Mouse (Mus musculus) ovary, postnatal 10 days (tissue): ENCODE data around the gene Myo10.

Experiments
- DNase-seq: peaks from one replicate; pipeline ENCODE4 v3.0.0; 2022; ENCODE audit warnings: low spot score

Myo10 gene

DNA sequence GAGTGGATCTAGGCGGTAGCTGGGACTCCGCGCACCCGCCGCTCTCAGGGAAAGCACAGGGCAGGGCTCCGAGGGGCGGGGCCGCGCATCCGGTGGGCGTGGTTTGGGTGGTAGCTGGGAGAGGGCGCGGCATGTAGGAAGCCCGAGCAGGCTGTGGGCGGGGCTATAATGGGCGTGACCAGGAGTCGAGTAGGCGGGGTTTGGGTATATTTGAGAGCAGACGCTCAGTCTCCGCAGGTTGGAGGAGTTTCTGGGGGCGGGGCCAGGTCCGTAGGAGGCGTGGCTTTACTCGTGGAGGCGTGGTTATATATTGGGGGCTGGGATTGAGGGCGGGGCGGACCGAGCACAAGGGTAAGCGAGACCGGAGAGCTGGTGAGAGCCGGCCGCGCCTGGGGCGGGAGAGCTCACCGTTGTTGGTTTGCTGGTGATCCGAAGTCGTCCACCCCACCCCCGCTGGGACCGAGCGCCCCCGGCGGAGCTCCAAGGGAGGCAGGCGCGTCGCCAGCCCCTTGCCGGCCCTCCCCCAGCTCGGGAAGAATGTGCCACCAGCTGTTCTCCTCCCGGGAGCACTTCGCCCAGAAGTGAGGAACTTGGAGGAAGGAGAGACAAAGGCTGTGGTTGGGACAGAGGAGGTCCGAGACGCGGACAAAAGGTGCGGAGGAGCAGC lies at the start of gene Myo10:
Gene Myo10 (plus strand): TSS at position 326 of the 667 bp plus-strand sequence.
- peak; percentile 98 for DNase-seq

DNA sequence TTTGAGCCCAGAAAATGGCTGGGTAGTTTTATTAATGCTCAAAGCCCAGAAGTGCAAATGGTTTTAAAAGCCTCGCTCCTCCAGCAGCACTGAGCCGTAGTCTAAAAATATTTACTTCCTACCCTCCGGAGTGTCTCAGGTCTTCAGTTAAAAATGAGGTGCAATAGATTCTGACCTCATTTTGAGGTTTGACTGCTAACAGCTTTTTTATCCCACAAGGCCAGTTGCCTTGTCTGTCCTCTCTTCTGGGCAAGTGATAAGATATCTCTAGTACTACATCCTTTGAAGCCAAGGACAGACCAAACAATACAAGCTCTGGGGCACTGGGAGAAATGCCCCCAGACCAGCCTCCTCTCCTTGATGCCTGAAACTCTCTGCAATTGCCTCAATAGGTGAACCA lies 49.2 kb upstream of the Myo10 start:
- no peak for DNase-seq

DNA sequence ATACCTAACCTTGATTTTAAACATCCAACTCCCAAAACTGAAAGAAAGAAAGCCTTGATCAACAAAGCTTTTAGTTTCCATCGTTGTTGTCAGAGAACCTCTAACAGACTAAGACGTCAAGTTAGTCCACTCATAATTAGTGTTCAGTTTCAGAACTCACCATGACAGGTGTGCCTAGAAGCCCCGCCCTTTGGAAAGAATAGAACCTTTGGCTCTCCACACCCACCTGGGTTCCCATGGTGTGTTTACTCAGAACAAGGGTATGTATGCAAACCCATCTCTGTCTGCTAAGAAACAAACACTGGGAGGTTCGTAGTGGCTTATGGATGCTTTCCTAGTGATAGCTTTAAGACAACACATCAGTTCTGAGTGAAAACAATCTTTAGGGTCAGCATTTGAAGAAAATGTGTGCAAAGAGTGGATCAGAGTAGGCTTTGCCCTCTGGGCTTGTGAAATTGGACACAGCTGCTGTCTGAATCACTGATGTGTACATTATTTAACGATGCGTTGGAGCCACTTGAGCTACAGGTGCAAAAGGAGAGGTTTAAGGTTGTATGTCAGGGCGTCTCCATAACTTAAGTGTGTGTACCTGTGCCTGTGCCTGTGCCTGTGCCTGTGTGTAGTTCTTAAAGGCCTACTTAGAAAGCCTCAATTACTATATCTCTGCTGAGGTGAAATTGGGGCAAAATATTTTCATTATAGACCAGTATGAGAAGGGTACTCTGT lies 48.3 kb upstream of the Myo10 start:
- no peak for DNase-seq

DNA sequence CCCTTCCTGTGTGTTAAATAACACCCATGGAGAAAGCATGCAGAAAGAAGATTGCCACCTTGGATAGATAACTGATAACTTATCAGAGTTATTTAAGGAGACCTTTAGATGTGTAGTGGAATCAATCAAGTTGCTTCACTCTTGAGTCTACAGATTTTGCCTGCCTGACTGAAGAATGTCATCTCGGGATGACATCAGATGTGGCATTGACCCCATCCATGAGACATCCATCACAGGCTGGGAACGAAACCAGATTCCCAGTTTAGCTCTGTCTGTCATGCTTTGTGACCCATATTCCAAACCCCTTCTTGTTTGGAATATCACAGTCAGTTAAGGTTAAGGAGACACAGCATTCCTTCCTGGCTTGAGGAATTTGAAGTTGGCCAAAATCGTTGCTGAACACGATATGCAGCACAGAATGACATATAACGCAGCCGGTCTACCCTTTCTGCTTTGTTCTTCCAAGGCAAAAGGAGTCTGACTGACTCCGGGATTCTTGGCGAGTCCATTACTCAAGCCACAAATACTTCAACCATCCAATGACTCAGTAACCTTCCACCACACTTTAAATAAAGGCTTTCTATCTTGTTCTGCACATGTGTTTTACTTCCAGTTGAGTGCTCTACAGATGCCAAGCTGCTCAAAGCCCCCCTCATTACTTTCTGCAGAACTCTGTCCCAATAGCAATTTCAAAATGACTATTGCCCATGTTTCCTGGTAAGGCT lies 44.8 kb upstream of the Myo10 start:
- no peak for DNase-seq

DNA sequence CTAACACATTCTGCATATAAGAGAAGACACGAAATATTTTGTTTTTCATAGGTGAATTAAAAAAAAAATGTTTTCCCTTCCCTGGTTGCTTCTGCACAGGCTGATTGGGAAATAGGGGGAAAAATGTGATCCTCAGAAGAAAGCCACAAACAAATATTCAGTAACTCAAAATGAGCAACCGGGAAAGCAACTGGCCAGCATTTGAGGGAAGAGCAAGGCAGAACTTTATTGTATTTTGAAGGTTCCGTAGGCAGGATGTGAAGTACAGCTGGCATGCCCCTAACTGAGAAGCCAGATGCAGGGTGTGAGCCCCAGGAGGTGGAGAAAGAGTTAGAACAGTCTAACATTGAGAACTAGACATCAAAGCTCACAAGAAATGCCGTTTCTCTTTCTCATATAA lies 44.0 kb upstream of the Myo10 start:
- no peak for DNase-seq

DNA sequence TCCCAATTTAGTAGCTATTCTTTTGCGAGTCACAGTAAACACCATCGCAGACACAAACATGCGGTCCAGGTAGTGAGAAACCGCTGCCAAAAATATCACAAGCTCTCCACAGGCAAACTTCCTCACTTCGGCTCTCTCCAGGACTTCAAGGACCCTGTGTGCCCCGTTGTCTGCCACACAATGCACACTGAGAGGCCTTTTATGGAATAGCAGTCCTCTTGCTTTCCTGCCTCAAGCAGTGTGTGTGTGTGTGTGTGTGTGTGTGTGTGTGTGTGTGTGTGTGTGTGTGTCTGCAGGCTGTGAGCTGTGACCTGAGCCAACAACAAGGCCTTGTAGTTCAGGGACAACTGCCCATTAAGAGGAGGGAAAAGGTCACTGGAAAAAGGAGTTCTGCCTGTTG lies 41.6 kb upstream of the Myo10 start:
- DNase-seq, result no peak

DNA sequence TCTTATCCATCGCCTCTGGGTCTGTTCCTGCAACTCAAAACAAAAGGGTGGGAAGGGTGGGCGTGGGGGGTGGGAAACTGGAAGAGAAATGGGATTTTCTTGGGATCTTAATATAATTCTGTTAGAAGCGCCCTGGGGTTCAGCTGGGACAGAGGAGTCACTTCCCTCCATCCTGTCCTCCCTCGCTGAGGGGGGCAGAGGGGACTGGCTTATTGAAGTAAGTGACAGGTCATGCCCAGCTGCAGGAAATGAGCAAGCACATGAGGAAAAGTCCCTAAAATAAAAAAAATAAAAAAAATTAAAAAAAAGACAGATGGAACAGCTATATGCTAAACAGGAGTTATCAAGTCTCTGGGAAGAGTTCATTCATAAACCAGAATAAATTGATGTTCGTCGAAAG lies 40.3 kb upstream of the Myo10 start:
- no peak for DNase-seq

DNA sequence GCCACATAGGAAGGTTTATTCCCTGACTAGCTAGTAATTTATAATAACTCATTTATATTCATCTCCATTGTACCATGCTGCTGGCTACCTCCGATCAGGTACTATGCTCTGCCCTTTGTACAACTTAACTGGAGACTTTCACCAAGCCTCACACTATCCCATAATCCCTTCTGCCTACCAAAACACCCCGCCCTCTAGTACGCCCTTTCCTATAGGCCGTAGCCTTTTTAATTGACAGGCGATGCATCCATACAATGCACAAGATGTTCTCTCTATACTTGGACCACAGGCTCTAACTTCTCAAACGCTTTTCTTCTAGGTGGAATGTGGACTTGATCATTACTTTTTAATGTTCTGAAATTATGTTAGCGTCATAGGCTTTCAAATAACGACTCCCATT lies 39.0 kb upstream of the Myo10 start:
- DNase-seq, result no peak

DNA sequence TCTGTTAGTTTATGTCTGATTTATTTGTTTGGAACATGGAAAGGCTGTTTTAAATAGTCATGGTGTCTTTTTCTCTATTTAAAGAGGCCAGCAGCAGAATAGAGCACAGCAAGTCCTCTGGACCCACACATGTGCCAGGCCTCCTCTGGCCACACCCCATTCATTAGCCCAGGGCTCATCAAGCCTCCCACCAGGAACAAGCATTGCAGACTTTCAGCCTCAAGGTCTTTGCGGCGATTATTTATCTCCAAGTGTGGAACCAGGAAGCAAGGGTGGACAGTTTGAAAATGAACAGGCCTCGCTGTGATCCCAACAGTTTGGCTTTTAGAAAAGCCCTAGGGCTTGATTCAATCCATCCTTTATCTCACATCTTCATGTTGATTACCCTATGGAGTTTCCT lies 35.5 kb upstream of the Myo10 start:
- no peak for DNase-seq

DNA sequence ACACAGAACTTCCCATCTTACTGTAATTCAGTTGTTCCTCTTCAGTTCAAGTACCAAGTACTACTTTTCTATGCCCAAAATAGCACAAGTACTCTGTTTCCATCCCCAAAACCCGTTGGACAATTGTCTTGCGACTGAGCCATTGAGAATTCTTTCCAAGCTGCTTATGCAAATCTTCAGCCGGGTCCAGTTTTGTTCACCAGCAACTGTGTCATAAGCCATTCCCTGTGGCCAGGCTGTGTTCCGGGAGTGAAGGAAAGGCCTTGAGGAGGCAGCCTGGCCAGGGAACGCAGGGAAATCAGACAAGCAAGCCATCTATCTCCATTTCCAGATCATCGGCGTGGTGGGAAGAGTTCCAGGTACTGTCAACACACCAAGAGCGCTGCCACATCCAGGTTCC lies 34.4 kb upstream of the Myo10 start:
- DNase-seq, result no peak

DNA sequence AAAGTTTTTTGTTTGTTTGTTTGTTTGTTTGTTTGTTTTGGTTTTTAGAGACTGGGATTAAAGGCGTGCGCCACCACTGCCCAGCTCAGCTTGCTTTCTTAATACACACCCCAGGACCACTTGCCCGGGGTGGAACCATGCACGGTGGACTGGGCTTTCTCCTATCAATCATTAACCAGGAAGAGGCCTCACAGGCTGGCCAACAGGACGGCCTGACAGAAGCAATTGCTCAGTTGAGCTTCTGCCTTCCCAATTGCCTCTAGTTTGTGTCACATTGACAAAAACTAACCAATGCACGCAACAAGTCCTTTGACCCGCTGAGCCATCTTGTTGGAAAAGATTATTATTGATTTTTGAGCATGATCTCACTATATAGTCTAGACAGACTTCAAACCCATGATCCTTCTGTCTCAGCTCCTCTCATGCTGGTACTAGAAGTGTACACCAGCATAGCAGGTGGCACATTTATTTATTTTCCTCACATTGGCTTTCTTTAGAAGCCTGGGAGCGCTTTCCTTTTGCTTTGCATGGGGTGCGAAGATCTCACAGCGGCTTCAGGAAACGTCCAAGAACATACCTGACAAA lies 32.9 kb upstream of the Myo10 start:
- no peak for DNase-seq

DNA sequence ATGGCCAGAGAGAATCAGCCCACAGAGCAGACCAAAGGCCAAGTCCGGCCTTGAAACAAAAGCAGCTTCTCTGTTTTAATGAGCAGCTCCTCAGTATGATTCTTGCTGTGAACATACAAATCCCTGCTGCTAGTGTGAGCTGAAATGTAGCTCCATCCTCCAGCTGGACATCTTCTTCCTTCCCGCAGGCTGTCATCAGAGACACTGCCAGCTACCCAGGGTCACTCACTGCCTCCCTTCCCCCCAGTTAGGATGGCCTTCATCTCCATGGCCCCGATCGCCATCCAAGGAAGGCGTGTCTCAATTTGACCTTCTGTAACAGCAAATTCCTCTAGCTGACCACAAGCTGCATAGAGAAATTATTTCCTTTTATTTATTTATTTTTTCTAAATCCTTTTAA lies 32.4 kb upstream of the Myo10 start:
- DNase-seq, result no peak

DNA sequence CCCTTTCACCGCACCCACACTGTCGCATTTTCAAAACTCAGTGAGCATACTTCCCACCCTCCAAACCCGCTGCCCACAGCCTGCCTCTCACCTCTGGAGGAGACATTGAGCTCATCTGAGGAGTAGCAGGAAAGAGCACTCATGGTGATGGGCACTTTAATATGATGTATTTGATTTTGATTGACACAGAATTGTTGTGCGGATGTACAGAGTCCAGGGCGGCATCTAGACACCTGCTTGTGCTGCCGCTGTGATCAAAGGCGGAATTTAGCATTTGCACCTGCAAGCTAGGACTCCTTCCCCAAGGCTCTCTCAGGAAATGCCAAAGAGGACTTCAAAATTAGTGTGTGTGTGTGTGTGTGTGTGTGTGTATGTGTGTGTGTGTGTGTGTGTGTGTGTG lies 31.4 kb upstream of the Myo10 start:
- no peak for DNase-seq

DNA sequence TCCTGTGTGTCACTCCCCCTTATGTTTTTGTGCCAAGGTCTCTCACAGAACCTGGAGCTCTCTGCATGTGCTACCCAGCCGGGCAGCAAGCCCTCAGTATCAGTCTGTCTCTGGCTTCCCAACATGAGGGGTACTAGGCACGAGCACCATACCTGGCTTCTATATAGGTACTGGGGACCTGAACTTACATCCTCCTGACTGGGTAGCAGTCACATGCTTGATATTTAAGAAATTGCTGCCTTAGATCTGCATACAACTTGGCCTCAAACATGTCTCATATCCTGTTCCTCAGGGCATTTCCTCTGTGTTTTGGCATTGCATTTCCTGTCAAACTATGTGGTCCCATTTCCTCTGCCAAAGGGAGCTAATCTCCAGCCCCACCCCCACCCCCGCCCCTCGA lies 30.4 kb upstream of the Myo10 start:
- DNase-seq, result no peak

DNA sequence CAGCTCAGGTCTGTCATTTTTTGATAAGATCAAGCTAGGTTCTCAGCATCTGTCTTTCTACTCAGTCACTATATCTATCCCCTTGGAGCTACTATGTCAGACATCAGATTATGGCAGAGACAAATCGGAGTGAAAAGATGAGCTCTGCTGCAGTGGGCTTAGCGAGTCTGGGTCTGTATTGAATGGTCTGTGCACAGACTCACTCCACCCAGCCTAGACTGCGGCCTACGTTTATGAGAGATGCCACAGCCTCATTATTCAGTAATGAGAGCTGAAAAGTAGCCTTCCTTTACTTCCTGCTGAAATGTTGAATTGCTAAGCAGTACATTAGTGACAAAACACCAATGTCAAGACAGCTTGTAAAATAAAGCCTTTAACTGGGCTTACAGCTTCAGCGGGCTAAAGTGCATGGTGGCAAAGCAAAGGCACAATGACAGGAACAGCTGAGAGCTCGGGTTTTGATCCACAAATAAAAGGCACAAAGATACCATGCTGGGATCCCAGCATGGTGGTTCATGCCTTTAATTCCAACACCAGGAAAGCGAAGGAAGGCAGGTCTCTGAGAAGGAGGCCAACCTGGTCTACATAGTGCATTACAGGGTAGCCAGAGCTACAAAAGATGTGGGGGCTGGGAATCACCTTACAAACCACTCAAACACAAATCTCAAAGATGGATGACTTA lies 28.7 kb upstream of the Myo10 start:
- DNase-seq, result no peak

DNA sequence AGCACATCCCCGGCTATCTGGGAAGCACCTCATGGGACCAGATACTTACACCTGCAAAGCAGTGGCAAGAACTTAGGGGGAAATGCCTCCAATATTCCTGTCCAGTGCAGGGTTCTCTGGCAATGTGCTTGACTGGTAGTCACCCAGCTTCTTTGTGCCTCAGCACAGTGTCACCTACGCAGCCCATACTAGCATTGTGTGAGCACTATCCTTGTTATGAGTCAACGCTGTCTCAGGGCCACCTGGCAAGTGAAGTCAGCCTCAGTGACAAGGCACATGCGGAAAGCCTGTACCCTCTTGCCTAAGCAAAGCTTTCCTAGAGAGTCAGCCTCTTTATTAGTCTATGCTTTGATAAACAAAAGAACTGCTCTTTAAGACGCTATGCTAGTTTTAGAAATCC lies 24.0 kb upstream of the Myo10 start:
- no peak for DNase-seq

DNA sequence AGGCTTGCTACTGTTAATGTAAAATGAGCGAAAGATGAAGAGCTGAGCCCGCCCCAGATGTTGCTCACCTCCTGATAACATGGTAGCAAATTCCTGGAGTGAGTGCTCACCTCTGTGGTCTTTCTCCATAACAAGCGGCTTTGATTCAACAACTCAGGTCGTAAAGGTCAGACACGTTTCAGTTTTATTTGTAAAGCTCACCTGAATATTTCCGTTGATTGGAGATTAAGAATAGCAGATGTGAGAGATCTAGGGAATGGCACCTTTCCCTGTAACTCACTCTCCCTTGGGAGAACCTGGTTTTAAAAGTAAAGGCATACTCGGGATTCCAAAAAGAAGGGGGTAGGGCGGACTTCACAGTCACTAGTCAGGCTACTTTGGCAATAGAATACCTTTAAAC lies 20.0 kb upstream of the Myo10 start:
- no peak for DNase-seq

DNA sequence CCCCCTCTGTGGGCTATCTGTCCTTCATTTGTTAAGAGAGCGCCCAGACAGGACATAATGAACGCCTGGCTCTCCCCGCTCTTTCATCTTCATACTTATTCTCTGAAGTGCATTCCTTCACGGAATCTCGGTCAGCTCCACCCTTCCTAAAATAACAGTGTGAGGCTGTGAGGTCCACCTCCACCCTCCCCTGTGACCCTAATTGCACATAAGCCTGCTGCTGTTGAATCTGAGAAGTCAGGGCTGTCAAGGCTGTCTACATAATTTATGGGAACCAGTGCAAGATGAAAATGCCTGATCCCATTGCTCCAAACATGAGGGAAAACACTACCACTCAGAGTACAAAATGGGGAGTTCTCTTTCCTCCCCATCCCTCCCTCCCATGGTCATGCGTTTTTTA lies 19.0 kb upstream of the Myo10 start:
- no peak for DNase-seq

DNA sequence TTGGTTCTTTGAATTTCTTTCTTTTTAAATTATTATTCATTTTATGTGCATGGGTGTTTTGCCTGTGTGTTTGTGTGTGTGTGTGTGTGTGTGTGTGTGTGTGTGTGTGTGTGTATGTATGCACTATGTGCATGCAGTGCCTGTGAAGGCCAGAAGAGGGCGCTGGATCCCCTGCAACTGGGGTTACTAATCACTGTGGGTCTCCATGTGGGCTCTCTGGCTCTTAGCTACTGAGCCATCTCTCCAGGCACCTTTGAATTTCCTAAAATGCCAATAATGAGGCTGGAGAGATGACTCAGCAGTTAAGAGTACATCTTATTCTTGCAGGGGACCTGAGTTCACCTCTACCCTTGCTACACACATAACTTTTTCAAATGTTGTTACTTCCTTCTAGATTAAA lies 18.1 kb upstream of the Myo10 start:
- no peak for DNase-seq

DNA sequence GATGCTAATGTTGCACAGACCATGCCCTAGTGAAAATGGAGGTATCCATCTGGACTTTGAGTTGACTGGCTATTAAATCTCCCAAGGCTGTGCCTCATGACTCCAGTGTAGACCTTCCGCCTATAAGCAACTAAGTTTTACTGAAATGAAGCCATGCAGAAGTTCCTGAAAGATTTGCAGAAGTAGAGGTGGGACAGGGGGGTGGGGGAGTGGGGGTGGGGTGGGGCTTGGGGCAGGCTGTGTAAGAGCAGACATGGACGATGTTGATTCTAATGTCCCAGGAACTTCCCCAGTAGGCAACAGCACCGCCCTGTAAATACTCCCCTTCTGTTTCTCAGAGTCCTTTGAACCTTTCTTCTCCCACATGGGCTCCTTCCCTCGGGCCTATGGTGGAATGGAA lies 16.9 kb upstream of the Myo10 start:
- no peak for DNase-seq

DNA sequence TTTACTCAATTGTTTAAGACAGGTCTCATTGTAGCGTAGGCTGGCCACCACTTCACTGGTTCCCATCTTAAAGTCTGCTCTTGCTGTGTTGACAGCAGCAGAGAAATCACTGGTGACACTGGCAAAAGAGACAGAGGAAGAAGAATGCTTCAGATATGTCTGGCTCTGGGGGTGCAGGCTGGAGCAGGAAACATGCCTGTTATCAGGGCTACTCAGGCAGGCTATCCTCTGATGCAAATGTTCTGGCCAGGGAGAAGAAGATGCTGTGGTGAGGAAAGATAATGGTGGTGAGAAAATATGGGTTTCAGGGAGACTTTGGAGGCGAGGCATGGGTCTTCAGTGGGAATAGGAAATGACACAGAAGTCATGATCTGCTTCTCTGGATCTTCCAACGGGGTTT lies 13.6 kb upstream of the Myo10 start:
- DNase-seq, result no peak

DNA sequence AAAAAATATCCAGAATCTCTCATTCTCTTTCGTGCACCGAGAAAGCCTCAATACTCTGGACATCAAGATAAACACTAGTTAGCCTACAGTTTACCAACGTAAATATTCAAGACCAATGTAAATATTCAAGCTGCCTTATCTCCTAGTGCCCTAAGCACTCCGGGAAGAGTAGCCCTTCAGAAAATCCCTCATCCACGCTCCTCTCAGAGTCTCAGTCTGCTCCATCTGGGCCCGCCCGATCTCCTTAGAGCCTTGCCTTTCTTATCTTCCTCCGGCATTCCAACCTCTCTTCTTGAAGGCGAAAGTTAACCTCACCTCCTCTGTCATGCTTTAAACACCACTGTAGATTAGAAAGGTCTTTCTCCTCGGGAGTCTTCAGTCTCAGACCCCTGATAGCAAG lies 13.1 kb upstream of the Myo10 start:
- no peak for DNase-seq

DNA sequence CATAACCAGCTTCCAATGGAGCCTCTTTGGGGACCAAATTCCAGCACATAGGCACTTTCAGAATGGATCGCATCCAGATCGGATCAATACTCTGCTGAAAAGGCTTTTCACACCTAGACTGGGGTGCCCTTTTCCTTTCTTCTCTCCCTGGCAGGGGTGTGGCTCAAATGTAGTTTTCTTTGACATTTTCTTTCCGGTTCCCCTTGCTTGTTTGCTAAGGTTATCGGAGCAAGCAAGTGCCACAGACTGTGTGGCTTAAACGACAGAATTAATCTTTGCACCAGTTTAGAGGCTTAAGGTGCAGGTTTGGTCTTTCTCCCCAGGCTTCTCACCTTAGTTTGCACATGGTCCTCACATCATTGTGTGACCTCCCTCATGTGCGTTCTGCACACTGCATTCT lies 11.1 kb upstream of the Myo10 start:
- no peak for DNase-seq
